Mouse (Mus musculus) heart, postnatal 25 days (tissue): ENCODE measurements around the gene Olfr485. TPM values are rescaled to one million over a fixed set of nuclear protein-coding genes. Genes with fewer than 3 reads are reported as not detected.
"Not testable (repeated sequence)": the region's sequence is repeated elsewhere in the genome, so short reads cannot be mapped to it uniquely, and the experiment has no call there.

ENCODE experiments used
- DNase-seq: peaks from one replicate; pipeline ENCODE4 v3.0.0; 2022; ENCODE audit warnings: low spot score
- intact Hi-C: fragments of 180-260 bp; cut with DNase I; formaldehyde crosslinking; loops from one replicate; pipeline ENCODE4 v1.15.1; 2025
- total RNA-seq, 2 experiments: library from RNA; stranded (reverse); gene quantifications; 2 replicates each; pipeline ENCODE4 v1.2.3; 2021

Gene Olfr485
- not detected for total RNA-seq

- intact Hi-C loops = no loop called here
- no peak for DNase-seq
These were observed at the start of gene Olfr485 for GRCm38 (mm10) chr7:108159771-108160170. Gene Olfr485 (minus strand): TSS chr7:108159871.

- intact Hi-C loops = no loop called here
- no peak for DNase-seq
These were observed 37.3 kb upstream of the Olfr485 start for GRCm38 (mm10) chr7:108196938-108197337.

GRCm38 (mm10) chr7:108196337-108196736 is 36.7 kb upstream of the Olfr485 start:
- DNase-seq, intact Hi-C loops: not testable (repeated sequence)

GRCm38 (mm10) chr7:108192714-108193113 is 33.0 kb upstream of the Olfr485 start:
- DNase-seq, intact Hi-C loops: not testable (repeated sequence)

- intact Hi-C loops, DNase-seq: not testable (repeated sequence)
These were observed 31.5 kb upstream of the Olfr485 start for GRCm38 (mm10) chr7:108191196-108191595.

- DNase-seq, intact Hi-C loops: not testable (repeated sequence)
These were observed 25.6 kb upstream of the Olfr485 start for GRCm38 (mm10) chr7:108185237-108185636.

- intact Hi-C loops, DNase-seq: not testable (repeated sequence)
These were observed 24.7 kb upstream of the Olfr485 start for GRCm38 (mm10) chr7:108184401-108184800.

GRCm38 (mm10) chr7:108172642-108173041 is 13.0 kb upstream of the Olfr485 start, which contains the start of gene Olfr486:
Gene Olfr486 (minus strand): TSS chr7:108172742.
- intact Hi-C loops, DNase-seq: not testable (repeated sequence)

GRCm38 (mm10) chr7:108127349-108127748 is 32.3 kb downstream of the Olfr485 start, which contains the start of gene Olfr484:
Gene Olfr484 (minus strand): TSS chr7:108127449.
- intact Hi-C loops = no loop called here
- no peak for DNase-seq

- DNase-seq = no peak
- intact Hi-C loops = no loop called here
These were observed 38.3 kb downstream of the Olfr485 start for GRCm38 (mm10) chr7:108121416-108121815.

GRCm38 (mm10) chr7:108120681-108121080 is 39.0 kb downstream of the Olfr485 start:
- DNase-seq = no peak
- intact Hi-C loops = no loop called here

Other genes with a start within 250 kb of the Olfr485 start
- gene Olfr473, start 229.4 kb downstream of the Olfr485 start, total RNA-seq = not detected
- not detected for gene Olfr474, start 205.2 kb downstream of the Olfr485 start, total RNA-seq
- gene Olfr476, start 195.1 kb downstream of the Olfr485 start, total RNA-seq = not detected
- gene Olfr477, start 173.2 kb downstream of the Olfr485 start, total RNA-seq = not detected
- gene Olfr478, start 125.9 kb downstream of the Olfr485 start, total RNA-seq = not detected
- gene Olfr479, start 109.2 kb downstream of the Olfr485 start, total RNA-seq = not detected
- gene Olfr480, start 92.5 kb downstream of the Olfr485 start, total RNA-seq = not detected
- not detected for gene Olfr481, start 80.0 kb downstream of the Olfr485 start, total RNA-seq
- gene Olfr482, start 62.3 kb downstream of the Olfr485 start, total RNA-seq = under 1 TPM; 0.59 to 0.94 TPM
- gene Olfr483, start 59.0 kb downstream of the Olfr485 start, total RNA-seq = not detected
- not detected for gene Olfr484, start 32.4 kb downstream of the Olfr485 start, total RNA-seq
- gene Olfr486, start 12.9 kb upstream of the Olfr485 start, total RNA-seq = not detected
- not detected for gene Olfr487, start 54.8 kb upstream of the Olfr485 start, total RNA-seq
- not detected for gene Olfr488, start 98.5 kb upstream of the Olfr485 start, total RNA-seq
- gene Olfr490, start 129.1 kb upstream of the Olfr485 start, total RNA-seq = not detected
- not detected for gene Olfr491, start 153.6 kb upstream of the Olfr485 start, total RNA-seq
- gene Olfr492, start 163.8 kb upstream of the Olfr485 start, total RNA-seq = not detected
- gene Olfr493, start 187.1 kb upstream of the Olfr485 start, total RNA-seq = not detected
- gene Olfr494, start 205.5 kb upstream of the Olfr485 start, total RNA-seq = not detected
- gene Olfr495, start 233.3 kb upstream of the Olfr485 start, total RNA-seq = not detected